Mouse (Mus musculus): Measurements from ENCODE around the gene Cyp3a13.
"Not testable (repeated sequence)": the region's sequence is repeated elsewhere in the genome, so short reads cannot be mapped to it uniquely, and the experiment has no call there.

The Cyp3a13 gene

GRCm38 (mm10) chr5:137921532-137921931 lies at the start of gene Cyp3a13:
TSS of gene Cyp3a13 (minus strand) at chr5:137921619.
- DNase-seq: no peak

- no peak for DNase-seq
Observed at GRCm38 (mm10) chr5:137966492-137966891, 45.1 kb upstream of the Cyp3a13 start.

- no peak for DNase-seq
Observed at GRCm38 (mm10) chr5:137962945-137963344, 41.5 kb upstream of the Cyp3a13 start, which contains the start of gene Gjc3. TSS of gene Gjc3 (minus strand) at chr5:137963098.

- no peak for DNase-seq
Observed at GRCm38 (mm10) chr5:137956404-137956803, 35.0 kb upstream of the Cyp3a13 start.

- DNase-seq: peak; percentile 4
Observed at GRCm38 (mm10) chr5:137951218-137951617, 29.8 kb upstream of the Cyp3a13 start.

GRCm38 (mm10) chr5:137947303-137947702 lies 25.9 kb upstream of the Cyp3a13 start:
- no peak for DNase-seq

GRCm38 (mm10) chr5:137943133-137943532 lies 21.7 kb upstream of the Cyp3a13 start:
- no peak for DNase-seq

- DNase-seq: no peak
Observed at GRCm38 (mm10) chr5:137940948-137941347, 19.5 kb upstream of the Cyp3a13 start.

- no peak for DNase-seq
Observed at GRCm38 (mm10) chr5:137937238-137937637, 15.8 kb upstream of the Cyp3a13 start.

GRCm38 (mm10) chr5:137936486-137936885 lies 15.1 kb upstream of the Cyp3a13 start:
- no peak for DNase-seq

- DNase-seq: not testable (repeated sequence)
Observed at GRCm38 (mm10) chr5:137933934-137934333, 12.5 kb upstream of the Cyp3a13 start.

- no peak for DNase-seq
Observed at GRCm38 (mm10) chr5:137928439-137928838, 7.0 kb upstream of the Cyp3a13 start.

- no peak for DNase-seq
Observed at GRCm38 (mm10) chr5:137922171-137922570, 752 bp upstream of the Cyp3a13 start.

- DNase-seq: no peak
Observed at GRCm38 (mm10) chr5:137915550-137915949, 5.9 kb downstream of the Cyp3a13 start.

GRCm38 (mm10) chr5:137914508-137914907 lies 6.9 kb downstream of the Cyp3a13 start:
- DNase-seq: no peak

GRCm38 (mm10) chr5:137909564-137910262 lies 11.7 kb downstream of the Cyp3a13 start:
- DNase-seq: no peak

- no peak for DNase-seq
Observed at GRCm38 (mm10) chr5:137897812-137898211, 23.6 kb downstream of the Cyp3a13 start.

- no peak for DNase-seq
Observed at GRCm38 (mm10) chr5:137892954-137893353, 28.5 kb downstream of the Cyp3a13 start.

GRCm38 (mm10) chr5:137887666-137888065 lies 33.8 kb downstream of the Cyp3a13 start:
- no peak for DNase-seq

- peak; percentile 21 for DNase-seq
Observed at GRCm38 (mm10) chr5:137885894-137886293, 35.5 kb downstream of the Cyp3a13 start.

GRCm38 (mm10) chr5:137883345-137883744 lies 38.1 kb downstream of the Cyp3a13 start:
- DNase-seq: no peak

GRCm38 (mm10) chr5:137882922-137883321 lies 38.5 kb downstream of the Cyp3a13 start:
- DNase-seq: no peak

- peak; percentile 45 for DNase-seq
Observed at GRCm38 (mm10) chr5:137877860-137878259, 43.6 kb downstream of the Cyp3a13 start.

GRCm38 (mm10) chr5:137875054-137875453 lies 46.4 kb downstream of the Cyp3a13 start:
- no peak for DNase-seq

GRCm38 (mm10) chr5:137872381-137872702 lies 49.1 kb downstream of the Cyp3a13 start:
- DNase-seq: not testable (repeated sequence)
